8 mouse cellular contexts compared by ENCODE assay signal in genomic region chr2:134643514-134644300, GRCm38 (mm10). TPM values are rescaled to one million over a fixed set of nuclear protein-coding genes. Genes with fewer than 3 reads are reported as not detected.
DNase-seq lines count a peak whose midpoint lies in the region; ATAC-seq lines count a peak whose summit lies in the region.

TSS of gene Tmx4 (minus strand) at chr2:134644145.

- under 1% methylated on average over 57 of the region's 57 CpGs for WGBS in hindbrain, embryonic 13.5 days

- peak; percentile 99 for ATAC-seq in hindbrain, embryonic 13.5 days (ENCODE audit: low FRiP score)

- peak within 1 kb of the TSS; percentile 75 for H3K4me2 ChIP-seq in hindbrain, embryonic 13.5 days

- peak; percentile 99 for DNase-seq in NIH3T3 (ENCODE audit: low read depth)
- peak; percentile 100 for DNase-seq in cerebellum, postnatal 10 days
- DNase-seq in frontal cortex, postnatal 10 days (ENCODE audit: low spot score in 2 of 2) = peak; percentile 98
- DNase-seq in layer of hippocampus, postnatal 25 days (ENCODE audit: extremely low spot score in 1 of 2, low spot score in 1 of 2) = peak; percentile 96
- DNase-seq in lung, postnatal 25 days (ENCODE audit: low spot score) = peak; percentile 99
- DNase-seq in retina, embryonic 14.5 days (ENCODE audit: low spot score) = peak; percentile 98
- DNase-seq in thymus, postnatal 4 days = peak; percentile 100

- H3K4me3 ChIP-seq in hindbrain, embryonic 13.5 days = peak within 1 kb of the TSS; percentile 67

- no peaks in the 10 kb centered on the region for H3K36me3 ChIP-seq in hindbrain, embryonic 13.5 days

- no peaks in the 10 kb centered on the region for H3K9me3 ChIP-seq in hindbrain, embryonic 13.5 days

- H3K4me1 ChIP-seq in hindbrain, embryonic 13.5 days (replicated peaks) = peaks cover 32% of the 10 kb centered on the region

- H3K27ac ChIP-seq in hindbrain, embryonic 13.5 days = peak within 1 kb of the TSS; percentile 99

- H3K27me3 ChIP-seq in hindbrain, embryonic 13.5 days = no peaks in the 10 kb centered on the region

- H3K9ac ChIP-seq in hindbrain, embryonic 13.5 days = peak within 1 kb of the TSS; percentile 88

RNA-seq across cellular contexts. Expression of gene Tmx4, which starts in this region (rescaled TPM):
- polyA plus RNA-seq in hindbrain, embryonic 13.5 days (2015; fragmentation: Nextera tagmentation; extraction: Ambion mirVana) = 90.4 and 92.1 TPM in 2 replicates
- 100 to 1,000 TPM; 151 to 153 TPM for total RNA-seq in layer of hippocampus, postnatal 25 days (2021)

Comparison
In these comparisons a context has a peak if more than half of its experiments do, and no peak if none do; other contexts are left out.
1. Peak in every context shown above with its lines: DNase-seq, ATAC-seq, H3K4me3 ChIP-seq and H3K27ac ChIP-seq.